Mouse (Mus musculus) ovary, postnatal 14 days (tissue): ENCODE measurements around the gene Foxq1.

Experiments
- DNase-seq: peaks from one replicate; pipeline ENCODE4 v3.0.0; 2022; ENCODE audit warnings: low spot score

Foxq1 gene

DNA sequence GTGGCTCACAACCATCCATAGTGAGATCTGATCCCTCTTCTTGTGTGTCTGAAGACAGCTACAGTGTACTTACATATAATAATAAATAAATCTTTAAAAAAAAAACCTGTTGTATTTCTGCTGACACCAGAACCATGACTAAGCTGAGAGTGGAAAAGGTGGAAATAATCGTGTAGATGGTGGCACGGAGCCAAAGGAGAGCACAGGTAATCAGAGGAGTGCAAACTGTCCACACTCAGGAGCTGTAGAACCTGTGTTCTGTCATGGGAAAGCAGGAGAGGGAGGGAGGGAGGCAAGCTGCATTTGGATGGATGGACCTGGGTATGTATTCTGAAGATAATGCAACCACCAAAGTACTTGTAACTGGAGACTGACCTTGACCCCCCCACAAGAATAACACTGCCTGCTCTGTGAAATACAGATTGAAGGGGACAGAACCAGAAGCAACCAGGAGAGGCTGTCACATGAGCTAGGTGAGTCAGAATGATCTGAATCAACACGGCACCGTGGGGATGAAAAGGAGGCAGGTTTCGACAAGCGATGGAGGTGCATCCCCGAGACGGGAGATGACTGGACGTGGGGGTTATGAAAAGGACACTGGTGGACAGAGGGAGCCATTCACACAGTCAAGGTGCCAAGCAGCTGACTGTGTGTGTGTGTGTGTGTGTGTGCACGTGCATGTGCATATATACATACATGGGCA is 17.0 kb downstream of the Foxq1 start:
- DNase-seq, result no peak

DNA sequence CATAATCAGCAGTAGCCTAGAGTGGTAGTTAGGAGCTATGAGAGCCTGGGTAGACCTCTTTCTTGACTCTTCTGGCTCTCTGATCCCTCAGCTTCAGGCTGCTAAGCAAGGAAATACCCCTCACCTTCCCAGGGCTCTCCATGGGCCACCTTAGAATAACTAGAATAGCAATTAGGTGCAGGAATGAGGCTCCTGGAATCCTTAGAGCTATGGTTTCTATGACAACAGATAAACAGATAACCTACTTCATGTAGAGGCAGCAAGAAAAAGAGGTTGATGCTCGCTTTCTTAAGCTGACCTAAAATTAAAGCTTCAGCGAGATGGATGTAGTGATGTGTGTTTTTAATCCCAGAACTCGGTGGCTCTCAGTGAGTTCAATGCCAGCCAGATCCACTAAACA is 18.7 kb downstream of the Foxq1 start:
- DNase-seq, result no peak

DNA sequence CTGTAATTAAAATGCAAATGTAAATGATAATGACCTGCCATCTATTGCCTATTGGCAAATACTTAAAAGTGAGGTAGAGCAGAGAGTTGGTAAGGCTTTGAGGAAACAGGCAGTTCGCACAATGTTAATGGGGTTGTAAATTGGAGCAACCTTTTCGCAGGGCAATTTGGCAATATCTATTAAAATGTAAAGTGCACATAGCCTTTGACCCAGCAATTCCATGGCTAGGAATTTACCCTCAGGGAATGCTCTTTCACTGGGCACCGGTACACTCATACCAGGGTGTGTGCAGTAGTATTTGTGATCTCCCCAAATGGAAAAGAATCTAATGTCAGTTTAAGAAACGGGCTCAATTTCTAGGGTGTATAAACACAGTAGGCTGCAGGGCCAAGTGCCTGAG is 20.8 kb downstream of the Foxq1 start:
- DNase-seq, result no peak

DNA sequence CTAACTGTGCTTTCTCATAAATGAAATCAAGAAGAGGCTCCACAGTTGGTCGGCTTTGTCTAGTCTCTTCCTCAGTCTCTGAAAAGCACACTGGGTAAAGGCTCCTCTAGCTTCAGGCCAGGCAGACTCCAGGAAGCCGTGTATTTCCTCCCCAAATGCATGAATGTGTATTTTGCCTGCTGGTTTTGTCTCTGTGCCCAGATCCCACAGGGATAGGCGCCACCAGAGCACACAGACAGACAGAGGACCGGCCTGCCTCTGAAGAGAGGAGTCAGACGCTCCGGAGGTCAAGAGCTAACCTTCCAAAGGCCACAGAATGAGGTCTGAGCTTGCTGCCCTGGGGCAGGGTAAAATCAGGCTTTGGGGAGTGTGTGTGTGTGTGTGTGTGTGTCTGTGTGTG is 21.6 kb downstream of the Foxq1 start:
- DNase-seq, result no peak

DNA sequence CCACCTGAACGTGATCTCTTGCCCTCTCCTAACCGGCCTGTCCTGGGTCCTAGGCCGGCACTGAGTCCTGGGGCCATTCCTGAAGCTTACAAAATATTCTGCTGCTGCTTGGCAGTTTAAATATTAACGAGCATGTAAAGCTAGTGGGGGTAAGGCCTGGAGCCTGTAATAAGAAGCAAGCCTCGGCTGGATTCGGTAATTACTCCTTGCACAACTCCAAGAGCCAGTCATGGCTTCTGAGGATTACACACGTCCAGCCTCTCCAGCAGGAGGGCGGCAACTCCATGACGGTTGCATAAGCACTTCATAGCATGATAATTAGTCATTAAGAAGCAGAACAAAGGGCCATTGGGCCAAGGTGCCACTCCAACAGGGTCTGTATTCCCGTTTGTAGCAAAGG is 22.5 kb downstream of the Foxq1 start:
- no peak for DNase-seq

GRCm38 (mm10) chr13:31579866-31580265 is 23.9 kb downstream of the Foxq1 start:
- no peak for DNase-seq

DNA sequence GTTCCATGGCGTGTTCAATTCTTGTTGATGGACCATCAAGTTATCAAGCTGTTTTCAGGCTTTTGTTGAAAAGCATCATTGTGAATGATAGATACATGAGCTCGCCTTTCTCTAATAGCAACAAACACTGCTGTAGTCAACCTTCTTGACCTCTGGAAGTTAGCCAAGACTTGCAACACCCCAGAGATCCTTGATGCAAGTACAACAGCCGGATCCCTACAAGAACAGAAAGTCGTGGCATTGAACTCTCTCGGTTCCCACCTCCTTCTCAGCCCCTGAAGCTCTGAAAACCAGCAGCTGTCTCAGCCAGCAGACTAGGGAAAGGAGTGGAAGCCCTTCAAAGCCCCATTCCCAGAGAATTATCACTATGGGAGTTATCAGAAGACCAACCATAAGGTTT is 31.4 kb downstream of the Foxq1 start:
- no peak for DNase-seq

- DNase-seq, result no peak
These were observed 43.6 kb downstream of the Foxq1 start for GRCm38 (mm10) chr13:31599576-31599975.

DNA sequence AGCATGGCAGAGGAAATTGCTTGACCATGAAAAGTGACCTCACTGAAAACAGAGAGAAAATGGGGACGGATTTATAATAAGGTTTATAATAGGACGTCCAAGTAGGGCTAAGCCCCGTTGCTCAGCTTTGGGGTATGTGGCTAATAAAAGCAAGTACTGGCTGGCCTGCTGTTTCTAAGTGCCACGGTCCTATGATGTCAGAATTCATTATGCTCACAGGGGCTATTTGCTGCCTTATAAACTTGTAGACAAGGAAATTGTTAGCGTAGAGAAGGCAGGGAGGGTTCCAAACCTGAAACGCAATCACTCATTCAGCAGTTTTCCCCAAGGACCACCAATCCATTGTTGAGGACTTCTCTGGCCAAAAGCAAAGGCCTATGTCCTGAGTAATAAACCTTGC is 48.0 kb downstream of the Foxq1 start:
- no peak for DNase-seq
